ENCODE assay signal across 26 mouse cellular contexts in genomic region chr8:88835756-88836291, GRCm38 (mm10).
DNase-seq lines count a peak whose midpoint lies in the region; ATAC-seq and TF ChIP-seq lines count a peak whose summit lies in the region.
"Had no signal": no experiment of that assay in that cellular context is flagged by ENCODE, and none has a peak within 500 bp of the region (broad histone marks: within the 10 kb centered on the region; RNA-seq: fewer than 3 reads in every experiment).

No protein-coding gene starts in this region.

- no peaks in the 10 kb centered on the region; the same call in 1 of the 2 replicates for H3K9me3 ChIP-seq in forebrain, embryonic 10.5 days
- no peaks in the 10 kb centered on the region for H3K9me3 ChIP-seq in forebrain, embryonic 16.5 days (ENCODE audit: control insufficient read depth, low read length)
- H3K9me3 ChIP-seq: forebrain, embryonic 13.5 days; heart, embryonic 15.5 days; liver, embryonic 13.5 days; lung, embryonic 15.5 days; midbrain, embryonic 13.5 days had no signal

- WGBS in forebrain, embryonic 10.5 days = 78% methylated on average over 12 of the region's 12 CpGs
- 54% methylated on average over 12 of the region's 12 CpGs for WGBS in forebrain, embryonic 16.5 days

- no peak overlapping the region for H3K4me2 ChIP-seq in forebrain, embryonic 16.5 days (ENCODE audit: low read length)
- H3K4me2 ChIP-seq: forebrain, embryonic 13.5 days; heart, embryonic 15.5 days; liver, embryonic 13.5 days; lung, embryonic 15.5 days; midbrain, embryonic 13.5 days had no signal

- TF ChIP-seq CTCF in layer of hippocampus, adult 2 months (conservative IDR thresholded peaks at IDR 0.05) = peak; percentile 28; the same call in 1 of the 2 replicates

- ATAC-seq in forebrain, embryonic 16.5 days = no peak
- ATAC-seq: forebrain, embryonic 13.5 days; hindbrain, embryonic 16.5 days; intestine, embryonic 16.5 days; midbrain, embryonic 13.5 days; Patski had no signal

- peaks cover 17% of the 10 kb centered on the region for H3K4me1 ChIP-seq in forebrain, embryonic 10.5 days
- no peaks in the 10 kb centered on the region for H3K4me1 ChIP-seq in forebrain, embryonic 16.5 days (replicated peaks; ENCODE audit: control insufficient read depth, insufficient read depth, low read length)
- H3K4me1 ChIP-seq: forebrain, embryonic 13.5 days; heart, embryonic 15.5 days; liver, embryonic 13.5 days; lung, embryonic 15.5 days; megakaryocyte, embryonic 14.5 days; midbrain, embryonic 13.5 days had no signal

- no peaks in the 10 kb centered on the region for H3K27me3 ChIP-seq in forebrain, embryonic 10.5 days (ENCODE audit: poor library complexity, severe bottlenecking)
- no peaks in the 10 kb centered on the region for H3K27me3 ChIP-seq in forebrain, embryonic 16.5 days (replicated peaks; ENCODE audit: control insufficient read depth, insufficient read depth, low read length)
- H3K27me3 ChIP-seq: forebrain, embryonic 13.5 days; liver, embryonic 13.5 days; lung, embryonic 15.5 days; megakaryocyte, embryonic 14.5 days; midbrain, embryonic 13.5 days; Patski had no signal

- no peaks in the 10 kb centered on the region for H3K36me3 ChIP-seq in forebrain, embryonic 10.5 days (replicated peaks)
- H3K36me3 ChIP-seq in forebrain, embryonic 16.5 days (ENCODE audit: control insufficient read depth, insufficient read depth) = no peaks in the 10 kb centered on the region
- H3K36me3 ChIP-seq: G1E; heart, embryonic 15.5 days; liver, embryonic 13.5 days; lung, embryonic 15.5 days; midbrain, embryonic 13.5 days had no signal

- H3K4me3 ChIP-seq in forebrain, embryonic 10.5 days = no peak overlapping the region
- H3K4me3 ChIP-seq in forebrain, embryonic 16.5 days (replicated peaks; ENCODE audit: low read length) = no peak overlapping the region
- H3K4me3 ChIP-seq in layer of hippocampus, adult 2 months = no peak overlapping the region
- H3K4me3 ChIP-seq: forebrain, embryonic 13.5 days; heart, adult 2 months; heart, embryonic 15.5 days; liver, embryonic 13.5 days; lung, embryonic 15.5 days; megakaryocyte, embryonic 14.5 days; midbrain, embryonic 13.5 days had no signal

- H3K9ac ChIP-seq in forebrain, embryonic 16.5 days (replicated peaks; ENCODE audit: low read depth, low read length) = no peak overlapping the region
- H3K9ac ChIP-seq: forebrain, embryonic 13.5 days; heart, embryonic 15.5 days; liver, embryonic 13.5 days; lung, embryonic 15.5 days; midbrain, embryonic 13.5 days had no signal

- 0 out of 2 replicates have a peak overlapping the region, but pooled peaks have one; percentile 27 for H3K27ac ChIP-seq in forebrain, embryonic 10.5 days
- no peak overlapping the region for H3K27ac ChIP-seq in forebrain, embryonic 16.5 days (ENCODE audit: low read length)
- H3K27ac ChIP-seq in layer of hippocampus, adult 2 months = no peak overlapping the region
- H3K27ac ChIP-seq: forebrain, embryonic 13.5 days; heart, adult 2 months; heart, embryonic 15.5 days; liver, embryonic 13.5 days; lung, embryonic 15.5 days; midbrain, embryonic 13.5 days had no signal

- DNase-seq in forebrain, embryonic 10.5 days (ENCODE audit: extremely low spot score, low spot score) = no peak
- no peak for DNase-seq in layer of hippocampus, adult 2 months (ENCODE audit: low spot score in 2 of 2)
- no peak for DNase-seq in layer of hippocampus, postnatal 25 days (ENCODE audit: extremely low spot score in 1 of 2, low spot score in 1 of 2)
- peak; percentile 68 for DNase-seq in R1 (ENCODE audit: low read depth, low spot score)
- peak; percentile 31 for DNase-seq in retina, postnatal 1 day
- no peak for DNase-seq in thymus, postnatal 4 days
- DNase-seq in thymus, postnatal 0 days (ENCODE audit: low spot score) = no peak
- DNase-seq: adrenal gland, postnatal 14 days; cerebellum, adult 9-10 months; gastrocnemius, postnatal 36 days; heart, adult 2 months; heart, postnatal 36 days; kidney, postnatal 36 days; liver, embryonic 13.5 days; lung, postnatal 36 days; thymus, adult 2 months had no signal

Comparison
In these comparisons a context has a peak if more than half of its experiments do, and no peak if none do; other contexts are left out.
1. DNase-seq: peak in R1 (single experiment) and retina, postnatal 1 day (single experiment); none in forebrain, embryonic 10.5 days (single experiment), layer of hippocampus, adult 2 months (0 of 2), layer of hippocampus, postnatal 25 days (0 of 2), thymus, postnatal 4 days (single experiment) and thymus, postnatal 0 days (single experiment).